Mouse (Mus musculus): ENCODE measurements around the gene Thoc3. TPM values are rescaled to one million over a fixed set of nuclear protein-coding genes. Genes with fewer than 3 reads are reported as not detected.

Gene Thoc3
- 23.9 TPM for total RNA-seq (2023)

GRCm38 (mm10) chr13:54468098-54469011 is at the start of gene Thoc3:
TSS of gene Thoc3 (minus strand) at chr13:54468849.

GRCm38 (mm10) chr13:54503604-54504521 is 35.2 kb upstream of the Thoc3 start, which contains the start of gene Simc1:
TSS of gene Simc1 (plus strand) at chr13:54503779.

Other genes with a start within 250 kb of the Thoc3 start
- 0.67 TPM for gene Cplx2, start 97.5 kb downstream of the Thoc3 start, total RNA-seq (2023)
- 38.8 TPM for gene Simc1, start 34.9 kb upstream of the Thoc3 start, total RNA-seq (2023)
- 34.8 TPM for gene 4833439L19Rik, start 96.6 kb upstream of the Thoc3 start, total RNA-seq (2023)
- gene Arl10, start 106.2 kb upstream of the Thoc3 start, total RNA-seq (2023): 6.6 TPM
- gene Nop16, start 121.2 kb upstream of the Thoc3 start, total RNA-seq (2023): 15.1 TPM
- gene Higd2a, start 121.4 kb upstream of the Thoc3 start, total RNA-seq (2023): 73.5 TPM
- gene Cltb, start 142.5 kb upstream of the Thoc3 start, total RNA-seq (2023): 39.1 TPM
- gene Faf2, start 152.9 kb upstream of the Thoc3 start, total RNA-seq (2023): 60.7 TPM
- gene Rnf44, start 225.1 kb upstream of the Thoc3 start, total RNA-seq (2023): 197 TPM
- gene Cdhr2, start 232.6 kb upstream of the Thoc3 start, total RNA-seq (2023): not detected